Mouse (Mus musculus): ENCODE results near the gene Arntl2. TPM values are rescaled to one million over a fixed set of nuclear protein-coding genes. Genes with fewer than 3 reads are reported as not detected.
"Not testable (repeated sequence)": the region's sequence is repeated elsewhere in the genome, so short reads cannot be mapped to it uniquely, and the experiment has no call there.

The Arntl2 gene
- total RNA-seq (2014; fragmentation: Nextera tagmentation) (not detected in 2 replicates), total RNA-seq (2017) (not detected in 2 replicates)

DNA sequence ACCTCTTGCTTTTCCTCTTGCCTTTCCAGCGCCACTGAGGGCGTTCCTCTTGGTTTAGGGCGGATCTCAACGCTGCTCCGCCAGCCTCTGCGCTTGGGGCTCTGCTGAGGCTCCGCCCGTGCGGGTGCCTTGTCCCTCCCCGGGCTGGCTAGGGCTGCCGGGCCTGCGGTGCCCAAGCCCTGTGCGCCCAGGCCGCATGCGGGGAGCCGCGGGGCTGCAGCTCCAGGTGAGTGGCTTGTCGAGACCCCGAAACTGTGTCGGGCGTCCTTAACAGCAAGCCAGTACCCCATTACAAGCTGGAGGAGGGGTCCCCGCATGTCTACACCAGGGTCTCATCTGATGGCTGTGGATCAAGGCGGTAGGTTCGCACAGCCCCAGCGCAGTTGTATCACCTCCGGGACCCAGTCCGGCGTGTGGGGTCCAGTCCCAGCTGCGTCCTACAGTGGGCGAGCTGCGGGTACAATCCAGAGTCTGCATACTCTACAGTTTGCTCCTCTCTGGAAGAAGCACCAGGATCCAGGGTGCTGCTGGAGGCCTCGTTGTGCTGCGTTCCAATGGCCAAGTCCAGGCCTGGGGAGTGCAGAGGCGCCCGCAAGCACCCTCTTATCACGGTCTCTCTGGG, at the start of gene Arntl2:
TSS of gene Arntl2 (plus strand) at position 132 of the 622 bp plus-strand sequence.
- peak; percentile 98 for ATAC-seq (replicated peaks; ENCODE audit: low FRiP score, low TSS enrichment, poor library complexity, severe bottlenecking)

DNA sequence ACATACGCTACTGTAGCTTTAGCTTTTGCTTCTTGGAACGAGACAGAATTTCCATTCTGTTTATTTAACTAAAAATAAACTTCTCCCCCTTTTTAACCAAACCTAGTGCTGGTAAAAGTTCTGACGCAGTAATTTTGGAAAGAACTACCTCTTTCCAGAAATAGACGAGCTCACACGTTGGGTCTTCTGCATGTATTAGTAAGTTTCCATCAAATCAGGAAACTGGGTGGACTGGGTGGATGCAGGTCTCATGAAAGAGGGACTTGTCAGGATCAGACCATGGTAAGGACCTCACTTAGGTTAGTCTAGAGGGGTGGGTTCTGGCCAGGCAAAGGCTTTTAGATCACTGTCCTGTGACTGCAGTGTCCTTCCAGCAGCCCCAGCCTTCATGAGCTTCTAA, 49.3 kb upstream of the Arntl2 start:
- no peak for ATAC-seq (replicated peaks; ENCODE audit: low FRiP score, low TSS enrichment, poor library complexity, severe bottlenecking)

GRCm38 (mm10) chr6:146747057-146747456, 48.8 kb upstream of the Arntl2 start:
- ATAC-seq (replicated peaks; ENCODE audit: low FRiP score, low TSS enrichment, poor library complexity, severe bottlenecking): no peak

DNA sequence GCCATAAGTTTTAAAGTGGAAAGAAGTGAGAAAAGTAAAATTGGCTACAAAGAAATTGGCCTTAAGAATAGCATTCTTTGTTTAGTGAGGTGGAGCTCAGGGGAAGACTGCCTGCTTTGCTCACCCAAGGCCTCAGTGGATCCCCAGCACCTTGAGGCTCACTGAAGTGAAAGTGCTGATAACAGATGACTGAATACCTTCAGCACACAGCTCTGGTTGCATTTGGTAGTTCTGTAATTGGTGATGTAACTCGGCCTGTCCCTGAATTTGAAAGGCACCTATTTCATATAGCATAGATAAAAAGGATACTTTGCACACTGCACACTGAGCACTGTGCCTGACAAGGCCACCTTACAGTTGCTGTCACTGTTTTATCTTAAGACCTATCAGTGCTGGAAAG, 47.6 kb upstream of the Arntl2 start:
- ATAC-seq (replicated peaks; ENCODE audit: low FRiP score, low TSS enrichment, poor library complexity, severe bottlenecking): no peak

GRCm38 (mm10) chr6:146751671-146752070, 44.2 kb upstream of the Arntl2 start:
- ATAC-seq (replicated peaks; ENCODE audit: low FRiP score, low TSS enrichment, poor library complexity, severe bottlenecking): 0 out of 2 replicates have a peak, but pooled peaks have one; percentile 16

DNA sequence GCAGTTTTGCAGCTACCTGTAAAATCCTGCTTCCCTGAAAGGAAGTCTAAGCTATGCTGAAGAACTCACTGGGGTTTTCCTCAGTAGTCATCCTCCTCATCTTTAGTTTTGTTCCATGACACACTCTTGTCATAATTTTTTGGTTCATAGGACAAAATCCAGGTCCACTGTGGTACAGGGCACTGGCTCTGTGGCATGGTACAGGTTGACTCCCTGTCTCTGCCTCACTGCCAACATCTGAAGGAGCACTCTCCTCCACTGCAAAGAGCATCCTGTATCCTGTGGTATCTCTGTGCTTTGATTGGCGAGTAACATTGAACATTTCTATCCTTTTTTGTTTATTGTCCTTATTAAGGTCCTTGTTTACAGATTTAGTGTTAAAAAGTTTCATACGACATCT, 43.7 kb upstream of the Arntl2 start:
- ATAC-seq (replicated peaks; ENCODE audit: low FRiP score, low TSS enrichment, poor library complexity, severe bottlenecking): no peak

DNA sequence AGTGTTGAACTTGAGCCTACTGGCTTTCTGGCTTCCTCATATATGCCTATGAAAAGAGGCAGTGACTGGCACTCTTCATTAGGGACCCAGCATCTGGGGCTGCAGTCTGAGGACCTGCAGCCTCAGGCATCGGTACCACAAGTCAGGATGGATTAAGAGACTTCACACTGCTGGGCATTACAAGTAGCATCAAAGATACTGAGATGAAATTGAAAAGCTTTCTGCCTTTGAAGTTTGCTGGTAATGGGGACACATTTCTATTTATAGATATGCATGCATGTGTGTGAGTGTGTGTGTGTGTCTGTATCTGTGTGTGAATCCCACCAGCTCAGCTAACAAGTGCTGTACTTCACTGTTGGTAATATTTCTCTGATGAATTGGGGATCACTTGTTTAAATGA, 43.2 kb upstream of the Arntl2 start:
- no peak for ATAC-seq (replicated peaks; ENCODE audit: low FRiP score, low TSS enrichment, poor library complexity, severe bottlenecking)

DNA sequence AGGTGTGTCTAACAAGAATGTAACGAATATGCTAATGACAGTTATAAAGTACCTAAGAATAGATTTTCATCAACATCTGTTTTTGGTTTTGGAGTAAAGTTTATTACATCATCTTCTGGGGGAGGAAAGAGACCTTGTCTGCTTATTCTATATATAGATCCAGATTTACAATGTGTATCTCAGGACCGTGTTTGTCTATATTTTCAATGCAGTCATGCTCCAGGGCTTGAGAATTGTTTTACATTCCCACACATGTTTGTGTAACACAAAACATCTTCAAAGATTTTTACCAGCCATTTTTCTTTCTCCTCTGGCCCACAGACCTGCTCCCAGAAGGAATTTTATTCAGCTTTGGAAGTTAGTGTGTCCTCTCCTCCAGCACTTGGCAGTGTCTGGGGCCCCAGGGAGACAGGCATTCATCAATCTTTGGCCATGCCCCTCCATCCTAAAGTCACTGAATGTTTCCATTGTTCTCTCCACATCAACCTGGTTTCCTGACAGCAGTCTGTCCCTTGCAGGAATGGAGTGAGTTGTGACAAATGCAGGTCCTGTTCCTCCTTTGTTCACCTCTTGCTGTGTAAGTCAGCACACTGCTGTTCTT, 42.2 kb upstream of the Arntl2 start:
- no peak for ATAC-seq (replicated peaks; ENCODE audit: low FRiP score, low TSS enrichment, poor library complexity, severe bottlenecking)

DNA sequence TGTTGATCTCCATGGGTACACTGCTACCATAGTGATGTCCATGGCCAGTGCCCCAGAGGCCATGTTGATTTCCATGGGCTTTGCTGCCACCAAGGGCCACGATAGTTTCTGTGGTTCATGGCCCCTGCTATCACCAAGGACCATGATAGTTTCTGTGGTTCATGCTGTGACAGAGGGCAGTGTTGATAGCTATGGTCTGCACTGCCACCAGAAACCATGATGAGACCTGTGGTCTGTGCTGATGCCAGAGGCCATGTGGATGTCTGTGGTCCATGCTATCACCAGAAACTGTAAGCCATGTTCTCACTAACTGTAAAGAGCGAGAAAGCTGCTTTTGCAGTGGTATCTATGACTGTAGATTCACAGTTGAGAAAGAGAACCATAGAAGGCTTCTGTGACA, 40.7 kb upstream of the Arntl2 start:
- ATAC-seq (replicated peaks; ENCODE audit: low FRiP score, low TSS enrichment, poor library complexity, severe bottlenecking): peak; percentile 91

DNA sequence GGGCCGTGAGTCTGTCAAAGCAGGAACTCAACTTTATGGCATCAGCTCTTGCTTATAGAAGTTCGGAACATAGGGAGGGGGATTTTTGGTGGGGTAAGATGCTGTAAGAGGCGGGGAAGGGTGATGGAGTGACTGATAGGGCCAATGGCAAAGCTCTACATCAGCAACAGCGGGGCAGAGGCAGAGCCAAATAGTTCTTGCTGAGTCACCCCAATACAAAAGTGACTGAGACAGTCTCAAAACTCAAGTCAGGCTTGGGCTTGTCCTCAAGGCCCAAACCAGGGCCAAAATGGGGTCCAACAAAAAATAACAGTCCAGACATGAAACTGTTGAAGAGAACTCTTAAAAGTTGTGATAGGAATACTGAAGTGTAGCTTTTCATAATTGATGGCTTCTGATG, 40.2 kb upstream of the Arntl2 start:
- no peak for ATAC-seq (replicated peaks; ENCODE audit: low FRiP score, low TSS enrichment, poor library complexity, severe bottlenecking)

- ATAC-seq (replicated peaks; ENCODE audit: low FRiP score, low TSS enrichment, poor library complexity, severe bottlenecking): no peak
Observed at GRCm38 (mm10) chr6:146759027-146759426, 36.8 kb upstream of the Arntl2 start.

GRCm38 (mm10) chr6:146760022-146760421, 35.8 kb upstream of the Arntl2 start:
- no peak for ATAC-seq (replicated peaks; ENCODE audit: low FRiP score, low TSS enrichment, poor library complexity, severe bottlenecking)

DNA sequence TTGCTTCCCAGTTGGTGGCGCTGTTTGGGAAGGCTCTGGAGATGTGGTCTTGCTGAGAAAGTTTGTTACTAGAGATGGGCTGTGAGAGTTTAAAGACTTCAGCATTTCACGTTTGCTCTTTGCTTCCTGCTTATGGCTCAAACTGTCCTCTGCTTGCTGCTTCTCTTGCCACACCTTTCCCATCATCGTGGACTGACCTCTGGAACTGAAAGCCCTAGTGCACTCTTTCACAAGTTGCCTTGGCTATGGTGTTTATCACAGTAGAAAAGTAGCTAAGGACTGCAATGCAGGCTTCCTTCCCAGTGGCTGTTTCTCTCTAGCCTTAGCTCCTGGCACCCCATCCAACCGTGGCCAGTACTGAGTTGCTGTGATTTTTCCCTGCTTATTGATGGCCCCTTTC, 35.1 kb upstream of the Arntl2 start:
- ATAC-seq (replicated peaks; ENCODE audit: low FRiP score, low TSS enrichment, poor library complexity, severe bottlenecking): no peak

- ATAC-seq (replicated peaks; ENCODE audit: low FRiP score, low TSS enrichment, poor library complexity, severe bottlenecking): no peak
Observed at GRCm38 (mm10) chr6:146762264-146762898, 33.5 kb upstream of the Arntl2 start.

GRCm38 (mm10) chr6:146764593-146764992, 31.3 kb upstream of the Arntl2 start:
- no peak for ATAC-seq (replicated peaks; ENCODE audit: low FRiP score, low TSS enrichment, poor library complexity, severe bottlenecking)

GRCm38 (mm10) chr6:146765270-146765669, 30.6 kb upstream of the Arntl2 start:
- ATAC-seq (replicated peaks; ENCODE audit: low FRiP score, low TSS enrichment, poor library complexity, severe bottlenecking): no peak

DNA sequence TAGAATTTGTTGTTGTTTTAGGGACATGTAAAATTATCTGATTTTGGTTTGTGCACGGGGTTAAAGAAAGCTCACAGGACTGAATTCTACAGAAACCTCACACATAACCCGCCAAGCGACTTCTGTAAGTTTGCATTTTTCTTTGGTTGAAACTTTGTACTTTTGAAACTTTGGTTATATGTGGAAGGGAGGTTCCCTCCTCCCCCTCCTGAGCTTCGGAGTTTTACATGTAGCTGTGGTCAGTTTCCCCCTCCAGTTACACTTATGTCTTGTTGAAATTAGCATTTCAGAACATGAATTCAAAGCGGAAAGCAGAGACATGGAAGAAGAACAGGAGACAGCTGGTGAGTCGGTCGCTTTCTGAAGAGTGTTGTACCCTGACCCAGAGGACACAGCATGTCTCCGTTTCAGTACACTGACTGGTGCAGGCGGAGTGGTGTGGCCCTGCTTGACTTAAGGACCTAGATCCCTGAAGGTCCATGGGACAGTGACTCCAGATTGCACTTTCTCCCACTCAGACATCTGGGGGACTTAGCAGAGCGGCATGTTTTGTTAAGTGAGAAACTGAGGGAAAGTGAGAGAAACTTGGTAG, 26.9 kb upstream of the Arntl2 start:
- no peak for ATAC-seq (replicated peaks; ENCODE audit: low FRiP score, low TSS enrichment, poor library complexity, severe bottlenecking)

GRCm38 (mm10) chr6:146770005-146770745, 25.7 kb upstream of the Arntl2 start:
- no peak for ATAC-seq (replicated peaks; ENCODE audit: low FRiP score, low TSS enrichment, poor library complexity, severe bottlenecking)

DNA sequence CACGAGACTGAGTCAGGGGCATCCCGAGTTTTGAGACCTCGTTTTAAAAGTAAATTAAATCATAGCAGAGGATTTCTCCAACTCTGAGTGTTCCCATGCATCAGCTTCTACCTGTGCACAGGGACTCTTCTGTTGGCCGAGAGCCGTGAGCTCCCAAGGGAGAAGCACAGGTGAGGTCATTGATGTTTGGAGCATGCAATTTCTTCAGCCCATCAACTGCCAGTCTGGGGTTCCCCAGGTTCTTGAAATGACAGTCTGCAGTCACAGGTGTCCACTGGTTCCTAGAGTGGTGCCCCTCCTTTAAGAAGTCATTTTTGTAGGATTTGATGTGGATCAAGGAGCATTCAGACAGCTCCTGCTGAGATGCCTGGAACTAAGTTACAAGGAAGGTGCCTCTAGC, 25.0 kb upstream of the Arntl2 start:
- no peak for ATAC-seq (replicated peaks; ENCODE audit: low FRiP score, low TSS enrichment, poor library complexity, severe bottlenecking)

- not testable (repeated sequence) for ATAC-seq (replicated peaks; ENCODE audit: low FRiP score, low TSS enrichment, poor library complexity, severe bottlenecking)
Observed at GRCm38 (mm10) chr6:146775864-146776263, 20.0 kb upstream of the Arntl2 start.

All from megakaryocyte-erythroid progenitor cell, adult 5-6 weeks (primary cell).